Mouse (Mus musculus) activated CD4-positive, CD25-positive, alpha-beta regulatory T cell, adult 4 months (primary cell): ENCODE data around the gene Zdhhc21. TPM values are rescaled to one million over a fixed set of nuclear protein-coding genes. Genes with fewer than 3 reads are reported as not detected.

Experiments used
- ATAC-seq: one replicate; pipeline ENCODE4 v1.8.0; 2017
- polyA plus RNA-seq, 2 experiments: library from polyadenylated mRNA; unstranded; fragments of 100-300 nt; shearing (Covaris generic); gene quantifications; one replicate each; pipeline ENCODE4 v1.2.1; 2017

Gene Zdhhc21
- 10 to 100 TPM; 11.0 to 14.0 TPM for polyA plus RNA-seq

DNA sequence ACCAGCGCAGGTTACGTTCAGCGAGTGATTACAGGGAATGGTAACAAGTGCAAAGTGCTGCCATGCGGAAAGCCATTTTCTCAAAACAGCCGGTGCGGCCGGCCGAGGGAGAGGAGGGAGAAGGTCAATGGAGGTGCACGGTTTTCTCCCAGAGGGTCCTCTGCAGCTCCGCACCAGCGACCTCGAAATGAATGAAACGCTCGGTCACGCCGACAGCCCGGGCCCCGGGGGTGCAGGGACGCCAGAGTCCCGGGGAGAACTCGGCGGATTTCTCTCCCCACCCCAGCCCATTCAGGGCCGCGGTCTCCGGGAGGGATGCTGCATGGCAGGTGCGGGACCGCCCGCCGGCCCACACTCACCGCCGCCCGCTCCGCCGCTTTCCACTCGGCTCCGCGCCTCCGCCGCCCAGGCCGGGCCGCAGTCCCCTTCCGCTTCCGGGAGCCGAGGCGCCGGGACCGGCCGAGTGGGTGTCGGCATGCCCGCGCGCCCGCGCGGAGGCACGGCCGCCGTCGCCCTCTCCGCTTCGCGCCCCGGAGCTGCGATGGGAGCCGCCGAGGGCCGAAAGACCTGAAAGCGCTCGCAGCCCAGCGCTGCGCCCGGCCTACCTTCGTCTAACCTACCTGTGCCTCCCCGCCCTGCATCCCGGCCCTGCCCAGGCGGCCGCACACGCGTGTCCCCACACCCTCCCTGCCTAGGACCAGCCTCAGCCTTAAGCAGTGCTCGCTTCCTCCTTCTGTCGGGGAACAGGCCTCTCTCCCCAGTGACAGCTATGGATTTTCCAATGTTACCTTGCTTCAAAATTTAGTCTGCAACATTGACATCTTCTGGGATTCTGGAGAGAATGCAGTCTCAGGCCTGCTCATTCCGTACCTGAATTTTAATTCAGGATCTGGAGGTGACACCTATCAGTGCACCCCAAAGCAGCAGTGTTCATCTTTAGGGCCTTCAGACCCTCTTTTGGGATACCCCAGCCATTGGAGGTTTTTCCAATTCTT lies at the start of gene Zdhhc21:
Zdhhc21 (minus strand) TSS at position 828 of the 995 bp plus-strand sequence.
- ATAC-seq, result peak; percentile 93

DNA sequence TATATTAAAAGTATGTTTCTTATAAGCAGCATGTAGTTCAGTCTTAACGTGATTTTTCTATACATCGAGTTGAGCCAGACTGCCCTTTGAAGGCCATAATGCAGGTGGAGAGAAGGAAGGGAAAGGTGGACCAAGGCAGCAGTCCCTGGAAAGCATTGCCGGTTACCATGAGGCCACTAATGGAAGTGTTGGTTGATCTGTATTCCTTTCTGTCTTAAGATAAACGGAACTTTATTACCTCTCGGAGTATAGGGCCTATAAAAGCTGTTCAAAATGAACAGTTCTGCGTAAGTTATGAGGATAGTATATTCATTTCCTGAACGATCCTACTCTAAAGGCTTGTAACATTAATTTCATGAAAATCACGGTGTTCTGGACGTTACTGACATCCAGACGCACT lies 35.5 kb upstream of the Zdhhc21 start:
- ATAC-seq, result no peak

DNA sequence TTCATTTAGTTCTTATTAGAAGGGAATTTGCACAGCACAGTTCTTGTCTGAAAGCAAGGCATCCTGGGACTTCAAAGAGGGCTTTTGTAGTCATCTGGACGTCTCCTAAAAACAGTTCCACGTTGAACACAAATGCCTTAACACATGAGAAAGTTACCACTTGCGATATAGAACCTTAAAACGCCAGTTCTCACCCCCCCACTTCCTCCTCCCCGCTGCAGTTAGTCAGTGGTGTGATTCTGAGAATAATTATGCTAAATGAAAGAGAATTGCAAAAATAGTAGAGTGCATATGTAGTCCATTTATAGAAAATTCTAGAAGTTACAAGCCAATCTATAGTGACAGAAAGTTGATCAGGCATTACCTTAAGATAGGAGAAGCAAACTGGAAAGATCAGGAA lies 32.5 kb upstream of the Zdhhc21 start:
- no peak for ATAC-seq

DNA sequence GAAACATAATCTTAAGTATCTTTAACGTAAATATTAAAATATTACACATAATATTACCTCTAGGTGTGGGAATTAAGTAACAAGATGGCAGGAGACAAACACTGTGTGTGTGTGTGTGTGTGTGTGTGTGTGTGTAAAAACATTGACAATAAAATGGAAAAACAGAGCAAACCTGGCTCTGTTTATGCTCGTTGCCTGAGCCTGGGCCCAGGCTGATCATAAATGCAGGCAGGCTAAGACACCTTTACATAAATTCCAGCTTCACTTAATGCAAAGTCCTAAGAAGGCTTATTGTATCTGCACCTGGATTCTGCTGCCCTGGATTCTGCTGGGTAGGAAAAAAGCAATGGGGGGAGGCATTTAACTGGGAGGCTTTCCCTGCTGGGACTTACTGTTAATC lies 31.8 kb upstream of the Zdhhc21 start:
- no peak for ATAC-seq

DNA sequence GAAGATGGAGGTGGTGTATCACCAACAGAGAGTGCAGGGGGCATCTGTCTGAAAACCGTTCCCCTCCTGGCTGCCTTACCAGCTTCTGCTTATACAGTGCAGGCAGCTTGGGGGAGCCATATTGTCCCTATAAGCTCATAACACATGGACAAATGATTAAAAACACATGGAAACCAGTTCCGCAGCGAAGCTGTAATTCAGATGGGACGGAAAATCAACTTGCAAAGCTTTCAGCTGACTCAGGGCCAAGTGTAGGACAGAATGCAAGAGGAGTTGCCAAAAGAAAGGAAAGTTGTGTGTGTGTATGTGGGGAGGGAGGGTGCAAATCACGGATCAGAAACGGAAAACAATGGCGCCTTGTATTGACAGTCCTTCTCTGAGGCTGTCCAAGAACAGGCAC lies 31.3 kb upstream of the Zdhhc21 start:
- ATAC-seq, result no peak

DNA sequence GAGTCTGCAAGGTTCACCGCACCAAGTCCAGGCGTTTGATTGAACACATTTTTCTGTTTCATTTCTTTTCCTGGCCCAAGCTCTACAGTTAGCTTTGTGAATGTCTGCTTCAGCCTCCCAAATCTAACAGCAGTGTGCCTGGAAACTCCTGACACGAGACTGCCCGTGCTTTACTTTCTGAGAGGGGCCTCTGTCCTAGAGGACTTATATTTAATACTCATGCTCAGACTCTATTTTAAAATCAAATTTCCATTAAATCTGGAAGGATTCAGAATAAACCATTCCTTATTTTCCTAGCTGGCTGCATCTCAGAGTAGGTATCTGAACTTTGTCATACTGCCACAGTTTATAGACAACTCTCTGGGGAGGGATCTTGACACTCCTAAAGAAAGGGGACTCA lies 30.8 kb upstream of the Zdhhc21 start:
- ATAC-seq, result no peak

DNA sequence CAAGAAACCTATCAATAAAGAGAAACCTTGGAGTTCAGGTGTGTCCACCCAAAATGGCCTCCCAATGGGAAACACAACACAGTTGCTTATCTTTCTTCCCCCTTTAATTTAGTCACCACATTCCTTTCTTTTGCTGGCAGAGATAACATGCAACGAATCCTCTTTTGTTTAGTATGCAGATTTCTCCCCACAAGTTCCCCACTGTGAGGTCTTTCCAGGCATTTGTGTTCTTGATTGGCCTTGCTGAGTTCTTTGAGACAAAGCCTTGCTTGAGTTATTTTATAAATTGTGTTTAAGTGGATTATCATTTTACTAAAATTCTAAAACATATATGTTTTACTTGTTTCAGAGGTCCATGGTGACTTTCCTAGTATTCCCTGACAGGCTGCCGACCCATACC lies 26.4 kb upstream of the Zdhhc21 start:
- ATAC-seq, result no peak

DNA sequence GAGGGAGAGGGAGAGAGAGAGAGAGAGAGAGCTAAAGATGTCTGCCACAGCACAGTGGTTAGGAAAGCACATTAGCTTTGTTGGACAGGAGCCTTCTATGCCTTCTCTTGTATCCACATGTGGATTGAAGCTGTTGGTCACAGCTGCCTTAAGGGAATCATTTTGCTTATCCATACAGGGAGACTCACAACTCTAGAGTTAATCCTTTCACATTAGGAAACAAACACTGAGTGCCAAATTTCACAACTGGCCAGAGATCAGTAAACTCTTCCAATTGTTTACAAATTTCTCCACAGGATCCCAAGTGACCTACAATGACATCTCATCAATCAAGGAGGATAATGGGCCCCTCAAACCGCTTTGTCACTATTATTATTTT lies 25.8 kb upstream of the Zdhhc21 start:
- no peak for ATAC-seq

DNA sequence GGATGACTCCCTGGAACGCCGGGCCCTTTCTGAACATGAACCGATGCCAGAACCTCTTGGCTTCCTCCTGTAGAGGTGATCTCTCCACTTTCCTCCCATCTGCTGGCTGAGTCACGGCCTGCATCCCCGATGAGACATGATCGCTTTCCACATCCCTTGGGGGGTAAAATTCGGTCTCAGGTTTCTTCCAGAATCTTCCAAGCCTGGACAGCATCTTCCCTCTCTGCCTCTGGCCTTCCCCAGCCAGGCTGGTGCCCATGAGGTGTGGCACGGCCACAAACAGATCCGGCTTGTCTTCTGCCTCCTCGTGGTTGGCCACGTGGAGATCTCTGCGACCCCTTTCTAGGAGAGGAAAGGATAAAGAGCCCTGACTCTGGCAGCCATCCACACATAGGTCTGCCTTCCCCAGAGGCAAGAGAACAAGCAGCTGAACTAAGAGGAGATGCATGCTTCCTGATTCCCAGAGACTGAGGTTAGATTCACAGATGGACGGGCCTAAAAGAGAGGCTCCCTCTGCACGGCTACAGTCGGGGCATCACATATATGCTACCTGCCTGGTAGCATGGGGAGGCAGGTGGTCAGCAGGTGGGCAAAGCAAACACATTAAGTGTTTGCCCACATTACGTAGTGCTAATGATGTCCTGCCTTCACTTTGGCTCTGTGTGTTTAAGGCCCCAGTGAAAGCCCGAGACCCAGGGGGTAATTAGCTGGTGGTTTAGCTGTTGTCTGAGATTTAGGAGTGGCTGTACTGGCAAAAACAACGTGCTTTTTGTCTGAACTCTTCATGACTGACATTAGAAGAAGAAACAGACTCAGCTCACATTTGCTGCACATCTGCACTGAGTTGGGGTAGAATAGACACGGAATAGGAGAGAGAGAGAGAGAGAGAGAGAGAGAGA lies 25.1 kb upstream of the Zdhhc21 start, which contains the start of gene Cer1:
Cer1 (minus strand) TSS at position 513 of the 899 bp plus-strand sequence.
- no peak for ATAC-seq

DNA sequence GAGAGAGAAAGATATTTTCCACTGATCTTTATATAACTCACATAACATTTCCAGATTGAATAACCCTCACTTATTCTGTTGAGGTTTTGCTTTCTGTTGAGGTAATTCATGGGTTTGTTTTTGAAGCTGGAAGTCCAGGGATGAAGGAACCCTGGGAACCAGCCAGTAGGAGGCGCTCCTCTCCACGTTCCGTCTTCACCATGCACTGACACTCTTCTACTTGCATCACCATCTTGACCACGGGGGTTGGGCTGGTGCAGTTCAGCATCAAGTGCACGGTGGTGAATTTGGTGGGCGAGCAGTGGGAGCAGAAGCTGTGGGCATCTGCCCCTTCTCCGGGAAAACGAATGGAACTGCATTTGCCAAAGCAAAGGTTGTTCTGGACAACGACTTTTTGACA lies 22.7 kb upstream of the Zdhhc21 start:
- no peak for ATAC-seq

DNA sequence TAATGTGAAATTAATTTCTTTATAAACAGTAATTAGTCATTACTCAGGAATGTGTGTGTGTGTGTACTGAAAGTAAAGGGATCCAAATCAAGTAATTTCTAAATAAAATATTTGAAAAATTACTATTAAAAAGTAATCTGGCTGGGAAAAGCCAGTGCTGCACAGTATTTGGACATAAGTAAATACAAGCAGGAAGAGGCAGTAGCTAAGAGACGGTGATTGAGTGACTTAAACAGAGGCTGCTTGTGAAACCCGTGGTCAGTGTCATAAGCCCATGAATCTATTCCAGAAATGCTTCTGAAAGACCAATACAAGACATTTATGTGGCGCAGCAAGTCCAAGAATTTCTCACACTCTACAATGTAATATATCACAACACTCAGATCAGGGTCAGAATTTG lies 21.6 kb upstream of the Zdhhc21 start:
- no peak for ATAC-seq

DNA sequence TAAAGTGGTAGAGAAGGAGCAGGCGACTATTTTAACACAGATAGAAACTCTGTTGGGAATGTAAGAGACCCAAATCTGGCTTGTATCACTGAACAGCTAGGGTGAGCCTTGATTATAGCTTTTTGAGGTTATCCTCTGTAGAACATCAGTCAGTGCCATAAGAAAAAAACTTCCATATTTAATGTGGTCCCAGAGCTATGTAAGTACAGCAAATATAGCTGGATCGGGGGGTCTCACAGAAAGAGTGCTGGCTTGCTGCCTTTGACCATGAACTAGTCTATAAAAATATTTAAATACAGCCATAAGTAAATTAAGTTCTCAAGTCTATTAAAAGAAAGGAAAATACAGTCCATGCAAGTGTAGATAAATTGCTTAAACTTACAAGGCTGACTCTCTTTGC lies 20.5 kb upstream of the Zdhhc21 start:
- no peak for ATAC-seq

DNA sequence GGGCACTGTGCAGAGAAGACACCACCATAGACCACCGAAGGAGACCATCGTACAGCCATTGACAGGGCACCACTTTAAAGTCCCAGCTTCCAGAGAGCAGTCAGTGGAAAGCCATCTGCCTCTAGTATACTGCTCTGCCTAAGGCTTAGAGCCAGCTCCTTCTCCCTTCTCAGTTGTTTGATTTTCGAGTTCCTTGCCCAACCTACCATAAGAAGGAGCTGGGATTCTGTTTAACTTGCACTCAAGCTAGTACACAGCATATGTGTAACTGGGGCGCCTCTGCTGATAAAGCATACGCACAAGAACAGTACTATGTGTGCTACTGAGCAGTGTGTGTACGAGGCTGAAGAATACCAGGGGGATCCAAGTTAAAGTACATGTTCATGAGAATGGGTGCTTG lies 19.4 kb upstream of the Zdhhc21 start:
- ATAC-seq, result no peak

DNA sequence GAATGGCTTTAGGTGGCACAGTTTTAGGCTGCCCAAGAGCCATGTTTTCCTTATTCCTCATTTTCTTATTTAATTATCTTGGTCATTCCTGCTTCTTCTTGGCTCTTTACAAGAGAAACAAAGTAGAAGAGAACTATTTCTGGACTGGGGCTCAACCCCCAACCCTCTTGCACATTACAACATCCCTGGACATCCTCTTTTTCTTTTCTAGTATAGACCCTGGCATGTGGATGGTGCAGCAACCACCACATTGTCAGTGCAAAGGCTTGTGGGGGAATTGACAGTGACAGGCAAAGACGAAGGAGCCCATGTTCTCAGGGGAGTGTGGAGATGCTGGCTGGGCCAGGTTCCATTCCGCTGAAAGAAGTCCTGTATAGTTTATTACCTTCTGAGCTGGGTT lies 16.9 kb upstream of the Zdhhc21 start:
- no peak for ATAC-seq

DNA sequence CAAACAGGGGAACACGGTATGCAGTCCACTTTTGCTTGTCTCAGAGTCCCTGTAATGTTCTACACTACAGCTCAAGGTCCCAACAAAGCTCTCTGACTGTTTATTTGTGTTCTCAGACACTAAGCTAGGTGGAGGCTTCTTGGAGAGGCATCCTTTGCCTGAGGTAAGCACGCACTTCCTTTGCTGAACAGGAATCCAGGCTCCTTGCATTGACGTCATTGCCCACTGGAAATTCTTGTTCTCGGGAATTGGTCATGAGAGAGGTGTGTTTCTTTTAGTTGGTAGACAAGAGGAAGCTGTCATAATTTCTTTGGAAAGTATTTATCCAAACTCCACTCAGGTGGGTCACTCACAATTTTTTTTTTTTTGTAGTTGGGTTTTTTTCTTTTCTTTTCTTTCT lies 15.8 kb upstream of the Zdhhc21 start:
- no peak for ATAC-seq

DNA sequence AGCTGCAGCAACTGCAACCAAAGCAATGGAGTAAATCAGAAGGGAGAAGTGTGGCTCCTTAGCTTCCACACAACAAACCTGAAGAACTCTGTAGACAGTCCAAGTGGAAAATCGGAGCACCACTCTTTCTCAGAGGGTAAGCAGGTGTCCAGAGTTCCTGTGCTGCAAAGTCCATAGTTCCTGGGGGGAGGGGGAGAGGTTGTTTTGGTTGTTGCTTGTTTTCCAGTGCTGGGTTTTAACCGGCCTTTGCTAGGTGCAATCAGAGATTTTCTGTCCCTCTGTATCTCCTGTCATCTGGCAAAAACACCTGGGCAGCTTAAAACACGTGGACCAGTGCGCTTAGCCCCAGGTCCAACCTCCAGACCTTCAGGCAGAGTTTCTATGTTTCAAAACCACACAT lies 15.0 kb upstream of the Zdhhc21 start:
- no peak for ATAC-seq

DNA sequence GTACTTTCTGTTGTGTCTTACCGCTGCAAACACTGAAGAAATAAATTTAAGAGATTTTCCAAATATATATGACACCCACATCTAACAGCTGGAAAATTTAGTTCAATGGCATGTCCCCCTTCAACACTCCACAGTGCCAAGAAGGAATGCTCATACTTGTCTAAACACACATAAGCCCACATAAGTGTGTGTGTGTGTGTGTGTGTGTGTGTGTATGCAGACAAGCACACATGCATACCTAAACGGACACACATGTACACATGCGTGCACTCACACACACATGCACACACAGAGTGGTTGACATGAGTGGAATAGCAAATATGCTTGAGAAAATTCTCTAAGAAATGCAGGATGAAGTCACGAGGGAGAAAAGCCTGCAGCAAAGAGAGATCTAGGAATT lies 12.8 kb upstream of the Zdhhc21 start:
- no peak for ATAC-seq

DNA sequence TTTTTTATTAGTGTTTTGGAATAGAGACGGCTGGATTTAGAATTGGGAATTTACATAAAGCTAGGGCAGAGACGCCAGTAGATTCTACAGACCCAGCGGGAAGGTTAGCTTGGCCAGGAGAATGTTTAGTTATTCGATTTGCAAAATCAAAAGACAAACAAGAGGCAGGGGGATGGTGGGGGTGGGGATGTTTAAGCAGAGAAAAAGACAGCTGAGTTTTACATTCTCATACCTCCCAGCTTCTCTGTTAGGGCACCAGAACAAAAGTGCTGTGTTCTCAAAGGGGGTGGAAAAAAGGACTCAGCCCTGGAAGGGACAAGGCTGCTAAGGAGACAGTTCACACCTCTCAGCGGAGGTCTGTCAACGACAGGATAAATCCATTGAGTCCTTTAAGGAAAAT lies 12.4 kb upstream of the Zdhhc21 start:
- ATAC-seq, result no peak

DNA sequence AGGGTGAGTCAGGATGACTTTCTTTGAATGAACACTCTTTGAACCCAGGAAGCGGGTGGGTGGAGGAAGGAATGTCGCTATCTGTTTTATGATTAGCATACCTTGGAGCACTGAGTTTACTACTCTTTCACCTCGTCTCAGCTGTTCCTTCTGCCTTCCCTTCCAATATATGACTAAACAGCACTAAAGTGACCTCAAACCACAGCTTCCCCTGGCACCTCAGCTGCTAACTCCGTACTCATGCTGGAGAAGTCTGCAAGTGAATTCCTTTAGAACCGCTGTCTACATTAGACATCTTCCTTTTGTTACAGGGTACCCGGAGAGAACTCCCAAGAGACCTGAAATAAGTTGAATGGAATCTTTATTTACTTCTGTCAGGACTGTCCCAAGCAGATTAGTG lies 11.2 kb upstream of the Zdhhc21 start:
- ATAC-seq, result no peak

DNA sequence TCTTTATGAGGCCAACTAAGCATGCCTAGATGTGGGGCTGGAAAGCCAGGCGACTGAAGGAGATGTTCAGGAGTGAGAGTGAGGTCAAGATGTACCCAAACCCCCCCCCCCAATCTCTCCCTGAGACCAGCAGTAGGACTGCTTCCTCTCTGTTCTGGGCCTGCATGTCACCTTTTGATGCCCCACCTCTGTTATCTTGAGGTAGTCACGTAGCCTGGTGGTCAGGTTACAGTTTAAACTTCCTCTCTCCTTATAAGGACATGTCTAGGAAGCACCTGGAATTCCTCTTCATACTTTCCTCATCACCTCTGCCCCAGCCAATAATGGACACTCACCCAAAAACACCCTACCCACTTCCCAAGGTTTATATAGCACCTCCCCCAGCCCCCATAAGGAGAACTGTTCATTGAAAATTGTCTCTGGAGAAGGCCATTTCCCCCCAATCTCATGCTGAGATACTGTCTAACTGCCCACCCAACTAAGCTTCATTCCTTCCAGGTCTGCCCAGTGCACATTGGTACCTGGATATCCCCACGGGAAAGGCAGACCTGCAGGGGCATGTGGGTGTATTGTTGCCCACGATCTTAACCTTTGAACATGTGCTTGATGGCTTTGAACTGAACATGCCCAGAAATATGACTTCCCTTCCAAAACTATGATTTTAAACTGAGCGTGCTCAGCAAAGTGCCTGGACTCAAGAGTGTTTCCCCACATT lies 8.1 kb upstream of the Zdhhc21 start:
- ATAC-seq, result no peak

DNA sequence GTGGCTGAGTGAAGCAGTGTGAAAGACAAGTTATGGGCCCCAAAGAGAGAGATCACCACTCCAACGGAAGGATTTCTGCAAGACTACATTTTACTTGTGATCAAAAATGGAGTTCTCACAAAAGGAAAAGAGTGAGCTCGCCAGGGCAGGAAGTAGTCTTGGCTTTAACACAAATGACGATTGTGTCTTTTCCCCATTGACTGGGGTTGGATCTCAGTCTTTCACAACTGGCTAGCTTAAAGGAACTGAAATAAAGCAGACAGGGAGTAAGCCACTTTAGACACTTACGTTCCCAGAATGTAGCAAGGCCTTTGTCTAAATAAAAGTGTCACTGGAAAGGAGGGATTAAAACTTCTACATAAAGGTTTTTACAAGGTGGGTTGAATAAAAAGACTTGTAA lies 7.4 kb upstream of the Zdhhc21 start:
- ATAC-seq, result no peak

DNA sequence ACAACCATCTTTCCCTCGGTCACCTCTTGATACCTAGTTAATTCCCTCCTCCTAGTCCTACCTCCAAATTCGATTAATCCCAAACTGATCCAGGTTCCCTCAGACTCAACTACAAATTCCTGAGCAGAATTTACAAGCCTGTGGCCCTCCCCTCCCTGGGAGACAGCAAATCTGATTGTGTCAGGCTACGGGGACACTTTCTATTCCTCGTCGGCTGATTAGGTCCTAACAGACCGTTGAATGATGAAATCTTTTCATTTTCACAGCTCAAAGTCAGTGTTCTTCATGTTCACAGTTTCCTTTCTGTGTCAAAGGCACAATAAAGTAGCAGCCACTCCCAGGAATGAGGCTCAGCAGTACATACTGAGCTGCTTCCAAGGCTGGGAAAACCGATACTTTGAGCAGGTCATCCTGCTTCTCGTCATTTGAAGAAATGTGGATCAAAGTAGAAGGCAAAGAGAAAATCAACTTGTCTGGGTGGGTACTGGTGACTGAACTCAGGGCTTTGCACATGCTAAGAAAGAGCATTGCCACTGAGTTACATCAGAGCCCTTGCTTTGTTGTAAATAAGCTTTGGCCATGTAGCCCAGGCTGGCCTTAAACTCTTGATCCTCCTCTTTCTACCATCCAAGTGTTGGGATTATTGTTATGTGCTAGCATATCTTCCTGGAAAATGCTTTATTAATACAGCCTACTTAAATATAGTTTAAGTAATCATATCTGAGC lies 5.4 kb upstream of the Zdhhc21 start:
- ATAC-seq, result no peak
